Mouse (Mus musculus): ENCODE data around the gene Btbd9.

DNA sequence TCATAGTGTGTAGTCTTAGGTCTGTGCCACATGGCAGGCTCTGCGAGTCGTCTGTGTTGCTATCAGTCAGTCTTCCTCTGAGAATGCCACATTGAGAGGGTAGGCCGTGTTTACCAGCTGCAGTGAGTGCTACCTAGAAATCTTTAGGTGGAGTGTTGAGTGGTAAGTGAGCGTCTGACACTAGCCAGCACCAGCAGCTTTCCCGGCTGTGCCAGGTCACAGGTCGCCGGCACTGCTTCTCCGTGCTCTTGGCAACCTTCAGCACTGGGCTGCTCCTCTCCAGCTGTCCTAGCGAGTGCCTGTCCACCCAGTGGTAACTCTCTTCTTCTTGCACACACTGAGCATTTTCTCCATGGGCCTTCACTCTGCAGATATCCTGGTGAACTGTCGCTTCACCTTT lies 377.9 kb downstream of the Btbd9 start:
- no peak for TF ChIP-seq POLR2A (IDR thresholded peaks at IDR 0.05; ENCODE audit: low read depth, low read length)
- TF ChIP-seq CTCF (IDR thresholded peaks at IDR 0.05; ENCODE audit: extremely low read depth, insufficient read length, insufficient replicate concordance, low read depth, low read length), result no peak

All from small intestine, adult 2 months (tissue).